Mouse (Mus musculus) spleen, adult 10 weeks (tissue): ENCODE results near the gene Pak6. TPM values are rescaled to one million over a fixed set of nuclear protein-coding genes. Genes with fewer than 3 reads are reported as not detected.

Experiments
- polyA plus RNA-seq: library from polyadenylated mRNA; stranded (reverse); fragments of 350-450 nt; fragmentation: Illumina TruSeq; extraction: RNeasy Lipid Tissue Mini Kit (QIAGEN cat#74804); gene quantifications from one replicate; pipeline ENCODE4 v1.2.3, GENCODE M21; 2015; ENCODE audit warnings: low replicate concordance; ENCODE audit not compliant: insufficient read depth

The Pak6 gene
- 0.19 TPM for polyA plus RNA-seq

GRCm38 (mm10) chr2:118662902-118663803 lies at the start of gene Pak6:
Pak6 (plus strand) TSS chr2:118663303.

GRCm38 (mm10) chr2:118703913-118704730 lies 41.0 kb downstream of the Pak6 start, which contains the start of gene Ankrd63:
Ankrd63 (minus strand) TSS chr2:118703963.

GRCm38 (mm10) chr2:118728337-118728736 lies 65.2 kb downstream of the Pak6 start, which contains the start of gene Plcb2:
Plcb2 (minus strand) TSS chr2:118728438.

GRCm38 (mm10) chr2:118745232-118745884 lies 82.3 kb downstream of the Pak6 start, which contains the start of gene Inafm2:
Inafm2 (plus strand) TSS chr2:118745758.

Other genes starting within 250 kb of the Pak6 start
- 200 TPM for gene Srp14, start 183.6 kb upstream of the Pak6 start, polyA plus RNA-seq
- 21.3 TPM for gene Bmf, start 113.6 kb upstream of the Pak6 start, polyA plus RNA-seq
- gene Bub1b, start 65.1 kb upstream of the Pak6 start, polyA plus RNA-seq: 20.2 TPM
- not detected for gene Ankrd63, start 40.7 kb downstream of the Pak6 start, polyA plus RNA-seq
- gene Plcb2, start 65.1 kb downstream of the Pak6 start, polyA plus RNA-seq: 56.9 TPM
- 22.0 TPM for gene Inafm2, start 82.5 kb downstream of the Pak6 start, polyA plus RNA-seq
- 6.8 TPM for gene Ccdc9b, start 99.4 kb downstream of the Pak6 start, polyA plus RNA-seq
- not detected for gene Phgr1, start 109.5 kb downstream of the Pak6 start, polyA plus RNA-seq
- gene Disp2, start 116.4 kb downstream of the Pak6 start, polyA plus RNA-seq: 0.12 TPM
- 26.7 TPM for gene Knstrn, start 150.7 kb downstream of the Pak6 start, polyA plus RNA-seq
- gene Ivd, start 198.7 kb downstream of the Pak6 start, polyA plus RNA-seq: 75.0 TPM
- 15.3 TPM for gene Bahd1, start 237.1 kb downstream of the Pak6 start, polyA plus RNA-seq